Mouse (Mus musculus) thymus, postnatal 0 days (tissue): Measurements from ENCODE around the gene Plcg2. TPM values are rescaled to one million over a fixed set of nuclear protein-coding genes. Genes with fewer than 3 reads are reported as not detected.
A peak's percentile ranks its signal among the peaks of the same experiment; 100 is the strongest.

Experiments
- DNase-seq: peaks from one replicate; pipeline ENCODE4 v3.0.0-alpha.2; 2015; ENCODE audit warnings: low spot score
- polyA plus RNA-seq: library from polyadenylated mRNA; unstranded; fragments of >200 nt; fragmentation: Nextera tagmentation; extraction: Ambion mirVana; gene quantifications from 2 replicates; pipeline ENCODE4 v1.2.1, GENCODE M21; 2015

Gene Plcg2
- 7.8 and 8.4 TPM in 2 replicates for polyA plus RNA-seq

- DNase-seq: peak; percentile 40
Measured at GRCm38 (mm10) chr8:117498179-117498914, at the start of gene Plcg2. Plcg2 (plus strand) TSS chr8:117498291.

- no peak for DNase-seq
Measured at GRCm38 (mm10) chr8:117451072-117451471, 47.0 kb upstream of the Plcg2 start.

- DNase-seq: no peak
Measured at GRCm38 (mm10) chr8:117453974-117454373, 44.1 kb upstream of the Plcg2 start.

- DNase-seq: no peak
Measured at GRCm38 (mm10) chr8:117454516-117455116, 43.5 kb upstream of the Plcg2 start.

GRCm38 (mm10) chr8:117455701-117456100 lies 42.4 kb upstream of the Plcg2 start:
- no peak for DNase-seq

GRCm38 (mm10) chr8:117458440-117458839 lies 39.7 kb upstream of the Plcg2 start:
- no peak for DNase-seq

- no peak for DNase-seq
Measured at GRCm38 (mm10) chr8:117462701-117463284, 35.3 kb upstream of the Plcg2 start.

GRCm38 (mm10) chr8:117464525-117464924 lies 33.6 kb upstream of the Plcg2 start:
- no peak for DNase-seq

- DNase-seq: peak; percentile 87
Measured at GRCm38 (mm10) chr8:117465250-117465649, 32.8 kb upstream of the Plcg2 start.

- DNase-seq: no peak
Measured at GRCm38 (mm10) chr8:117467466-117467865, 30.6 kb upstream of the Plcg2 start.

- DNase-seq: no peak
Measured at GRCm38 (mm10) chr8:117469431-117470341, 28.4 kb upstream of the Plcg2 start.

- peak; percentile 80 for DNase-seq
Measured at GRCm38 (mm10) chr8:117470342-117470781, 27.7 kb upstream of the Plcg2 start.

GRCm38 (mm10) chr8:117471174-117471573 lies 26.9 kb upstream of the Plcg2 start:
- DNase-seq: peak; percentile 69

GRCm38 (mm10) chr8:117471655-117472054 lies 26.4 kb upstream of the Plcg2 start:
- no peak for DNase-seq

GRCm38 (mm10) chr8:117472332-117472731 lies 25.8 kb upstream of the Plcg2 start:
- no peak for DNase-seq

GRCm38 (mm10) chr8:117474944-117475343 lies 23.1 kb upstream of the Plcg2 start:
- peak; percentile 89 for DNase-seq

GRCm38 (mm10) chr8:117475819-117476218 lies 22.3 kb upstream of the Plcg2 start:
- no peak for DNase-seq

- no peak for DNase-seq
Measured at GRCm38 (mm10) chr8:117478082-117478481, 20.0 kb upstream of the Plcg2 start.

GRCm38 (mm10) chr8:117479996-117480395 lies 18.1 kb upstream of the Plcg2 start:
- DNase-seq: no peak

- DNase-seq: peak; percentile 65
Measured at GRCm38 (mm10) chr8:117480516-117480915, 17.6 kb upstream of the Plcg2 start.

- no peak for DNase-seq
Measured at GRCm38 (mm10) chr8:117481830-117482229, 16.3 kb upstream of the Plcg2 start.
